Mouse (Mus musculus): ENCODE data around the gene Manf.

The Manf gene

GRCm38 (mm10) chr9:106884306-106884705, 7.5 kb downstream of the Manf start:
- DNase-seq, result peak; percentile 29

- DNase-seq, result no peak
These were observed 8.7 kb downstream of the Manf start for GRCm38 (mm10) chr9:106883085-106883484.

- no peak for DNase-seq
These were observed 9.6 kb downstream of the Manf start for GRCm38 (mm10) chr9:106882176-106882575.

- DNase-seq, result no peak
These were observed 10.6 kb downstream of the Manf start for GRCm38 (mm10) chr9:106881071-106881755.

- DNase-seq, result no peak
These were observed 12.3 kb downstream of the Manf start for GRCm38 (mm10) chr9:106879471-106879870.

- no peak for DNase-seq
These were observed 15.1 kb downstream of the Manf start for GRCm38 (mm10) chr9:106876666-106877065.

- no peak for DNase-seq
These were observed 17.6 kb downstream of the Manf start for GRCm38 (mm10) chr9:106874216-106874615.

- no peak for DNase-seq
These were observed 33.7 kb downstream of the Manf start for GRCm38 (mm10) chr9:106858036-106858435.

GRCm38 (mm10) chr9:106856664-106857063, 35.1 kb downstream of the Manf start:
- DNase-seq, result no peak

- no peak for DNase-seq
These were observed 49.0 kb downstream of the Manf start for GRCm38 (mm10) chr9:106842800-106843199.

- DNase-seq, result no peak
These were observed 51.2 kb downstream of the Manf start for GRCm38 (mm10) chr9:106840569-106840968.

- DNase-seq, result peak; percentile 97
These were observed 69.2 kb downstream of the Manf start for GRCm38 (mm10) chr9:106822381-106823104.

- DNase-seq, result peak; percentile 96
These were observed 70.0 kb downstream of the Manf start, which contains the start of gene Dcaf1 for GRCm38 (mm10) chr9:106821618-106822380. Gene Dcaf1, plus strand, starts transcription at chr9:106821874.

- no peak for DNase-seq
These were observed 70.6 kb downstream of the Manf start for GRCm38 (mm10) chr9:106821050-106821617.

- DNase-seq, result no peak
These were observed 72.6 kb downstream of the Manf start for GRCm38 (mm10) chr9:106819201-106819600.

GRCm38 (mm10) chr9:106818191-106818590, 73.6 kb downstream of the Manf start:
- no peak for DNase-seq

GRCm38 (mm10) chr9:106806503-106806902, 85.3 kb downstream of the Manf start:
- no peak for DNase-seq

- peak; percentile 14 for DNase-seq
These were observed 100.9 kb downstream of the Manf start for GRCm38 (mm10) chr9:106790831-106791230.

- DNase-seq, result no peak
These were observed 102.4 kb downstream of the Manf start for GRCm38 (mm10) chr9:106789363-106789762.

- DNase-seq, result peak; percentile 87
These were observed 102.9 kb downstream of the Manf start, which contains the start of gene Rad54l2 for GRCm38 (mm10) chr9:106788812-106789321. Gene Rad54l2, minus strand, starts transcription at chr9:106789194.
